Mouse (Mus musculus) B cell, adult 62 days (primary cell): ENCODE results near the gene Tnp1. TPM values are rescaled to one million over a fixed set of nuclear protein-coding genes. Genes with fewer than 3 reads are reported as not detected.

Experiments used
- total RNA-seq: library from RNA; stranded (reverse); gene quantifications from 4 replicates; pipeline ENCODE4 v1.2.4, GENCODE M21; 2023

Tnp1 gene
- not detected in 4 replicates for total RNA-seq

GRCm38 (mm10) chr1:73015731-73016130, at the start of gene Tnp1:
TSS of gene Tnp1 (minus strand) at chr1:73015909.

Other genes starting within 250 kb of the Tnp1 start
- gene Igfbp2, start 191.4 kb downstream of the Tnp1 start, total RNA-seq: not detected in 4 replicates
- 0.49 to 1.3 TPM (median 0.70 TPM) in 4 replicates for gene Igfbp5, start 141.0 kb downstream of the Tnp1 start, total RNA-seq